Comparison of ENCODE assay signal across 22 mouse cellular contexts in the genomic region with DNA sequence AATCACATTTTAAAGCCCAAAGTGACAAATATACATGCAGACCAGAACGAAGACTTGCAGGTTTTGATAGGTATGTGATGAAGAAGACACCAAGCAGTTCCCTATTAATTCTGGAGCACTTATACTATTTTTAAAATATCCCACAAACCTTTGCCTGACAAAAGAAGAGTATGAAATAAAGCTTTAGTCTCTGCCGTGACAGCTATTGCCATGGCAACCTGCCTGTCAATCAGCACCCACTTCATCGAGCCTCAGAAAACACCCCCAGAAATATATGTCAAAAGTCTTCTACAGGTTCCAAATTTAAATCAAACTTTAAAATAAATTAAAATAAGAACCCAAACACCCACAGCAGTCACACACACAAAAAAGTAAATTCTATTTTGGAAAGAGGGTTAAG.
DNase-seq lines count a peak whose midpoint lies in the region; ATAC-seq and TF ChIP-seq lines count a peak whose summit lies in the region.
"Had no signal": no experiment of that assay in that cellular context is flagged by ENCODE, and none has a peak within 500 bp of the region (broad histone marks: within the 10 kb centered on the region; RNA-seq: fewer than 3 reads in every experiment).

No protein-coding gene starts in this region.

- H3K27ac ChIP-seq in midbrain, embryonic 14.5 days (replicated peaks; ENCODE audit: low read depth, low read length) = no peak overlapping the region
- no peak overlapping the region for H3K27ac ChIP-seq in midbrain, postnatal 0 days (ENCODE audit: low read depth, low read length)
- H3K27ac ChIP-seq: hindbrain, embryonic 10.5 days; intestine, embryonic 15.5 days; liver, embryonic 13.5 days; midbrain, embryonic 12.5 days had no signal

- no peak overlapping the region for H3K4me3 ChIP-seq in midbrain, embryonic 14.5 days (replicated peaks; ENCODE audit: low read depth, low read length)
- H3K4me3 ChIP-seq in midbrain, postnatal 0 days (ENCODE audit: low read depth, low read length) = no peak overlapping the region
- H3K4me3 ChIP-seq: hindbrain, embryonic 10.5 days; intestine, embryonic 15.5 days; liver, embryonic 13.5 days; midbrain, embryonic 12.5 days had no signal

- H3K4me1 ChIP-seq in midbrain, embryonic 14.5 days (ENCODE audit: control insufficient read depth, insufficient read depth, low read length) = peaks cover 5% of the 10 kb centered on the region; the same call in 1 of the 2 replicates
- no peaks in the 10 kb centered on the region for H3K4me1 ChIP-seq in midbrain, postnatal 0 days (ENCODE audit: insufficient read depth, low read length)
- H3K4me1 ChIP-seq: intestine, embryonic 15.5 days; liver, embryonic 13.5 days had no signal

- H3K9me3 ChIP-seq in midbrain, embryonic 14.5 days (ENCODE audit: control insufficient read depth, low read length) = no peaks in the 10 kb centered on the region
- no peaks in the 10 kb centered on the region for H3K9me3 ChIP-seq in midbrain, postnatal 0 days (ENCODE audit: low read length)
- H3K9me3 ChIP-seq: hindbrain, embryonic 10.5 days; intestine, embryonic 15.5 days; liver, embryonic 13.5 days; midbrain, embryonic 12.5 days had no signal

- H3K27me3 ChIP-seq in midbrain, embryonic 14.5 days (ENCODE audit: control insufficient read depth, insufficient read depth, low read length) = no peaks in the 10 kb centered on the region
- H3K27me3 ChIP-seq in midbrain, postnatal 0 days (ENCODE audit: insufficient read depth, low read length) = no peaks in the 10 kb centered on the region
- H3K27me3 ChIP-seq: intestine, embryonic 15.5 days; liver, embryonic 13.5 days; midbrain, embryonic 12.5 days had no signal

- no peak overlapping the region for H3K4me2 ChIP-seq in midbrain, embryonic 14.5 days (ENCODE audit: low read length)
- no peak overlapping the region for H3K4me2 ChIP-seq in midbrain, postnatal 0 days (ENCODE audit: low read depth, low read length, poor library complexity, severe bottlenecking)
- H3K4me2 ChIP-seq: intestine, embryonic 15.5 days; liver, embryonic 13.5 days; midbrain, embryonic 12.5 days had no signal

- peak; percentile 7 to 54 for DNase-seq in layer of hippocampus, adult 18-20 months (ENCODE audit: low spot score in 2 of 2)
- no peak for DNase-seq in layer of hippocampus, postnatal 10 days (ENCODE audit: low spot score in 2 of 2)
- DNase-seq in midbrain, embryonic 14.5 days = peak; percentile 31
- no peak for DNase-seq in midbrain, postnatal 0 days (ENCODE audit: low spot score)
- DNase-seq in layer of hippocampus, adult 9-10 months (ENCODE audit: low spot score) = peak; percentile 10
- DNase-seq in right cerebral cortex, postnatal 36 days (ENCODE audit: low spot score in 2 of 2) = peak; percentile 3 to 21
- no peak for DNase-seq in cerebellum, adult 8-10 months
- DNase-seq in urinary bladder, postnatal 10 days (ENCODE audit: low spot score) = no peak
- DNase-seq: adrenal gland, adult 2 months; cerebellum, adult 2 months; cerebellum, postnatal 36 days; embryo, embryonic 11 days; kidney, adult 9 months; kidney, postnatal 25 days; liver, embryonic 13.5 days; lung, adult 2 months; thymus, postnatal 14 days had no signal

- no peak for TF ChIP-seq CTCF in midbrain, postnatal 0 days (IDR thresholded peaks at IDR 0.05)

- H3K9ac ChIP-seq in midbrain, embryonic 14.5 days (replicated peaks; ENCODE audit: low read length) = no peak overlapping the region
- H3K9ac ChIP-seq in midbrain, postnatal 0 days (replicated peaks; ENCODE audit: low read length, poor library complexity, severe bottlenecking) = no peak overlapping the region
- H3K9ac ChIP-seq: intestine, embryonic 15.5 days; liver, embryonic 13.5 days; midbrain, embryonic 12.5 days had no signal

- WGBS in midbrain, embryonic 14.5 days = 36% methylated on average over 3 of the region's 3 CpGs
- 40% methylated on average over 3 of the region's 3 CpGs for WGBS in midbrain, postnatal 0 days

- H3K36me3 ChIP-seq in midbrain, embryonic 14.5 days (ENCODE audit: control insufficient read depth, insufficient read depth, low read length) = no peaks in the 10 kb centered on the region
- H3K36me3 ChIP-seq in midbrain, postnatal 0 days (ENCODE audit: insufficient read depth, low read length) = no peaks in the 10 kb centered on the region
- H3K36me3 ChIP-seq: hindbrain, embryonic 10.5 days; intestine, embryonic 15.5 days; liver, embryonic 13.5 days; midbrain, embryonic 12.5 days had no signal

- ATAC-seq in midbrain, embryonic 14.5 days (ENCODE audit: low FRiP score, low TSS enrichment) = no peak
- ATAC-seq in midbrain, postnatal 0 days (ENCODE audit: low FRiP score) = no peak
- ATAC-seq: forebrain, embryonic 14.5 days; hindbrain, embryonic 16.5 days; intestine, embryonic 15.5 days had no signal

Comparison
In these comparisons a context has a peak if more than half of its experiments do, and no peak if none do; other contexts are left out.
1. DNase-seq: peak in layer of hippocampus, adult 18-20 months (2 of 2), midbrain, embryonic 14.5 days (single experiment), layer of hippocampus, adult 9-10 months (single experiment) and right cerebral cortex, postnatal 36 days (2 of 2); none in layer of hippocampus, postnatal 10 days (0 of 2), midbrain, postnatal 0 days (single experiment), cerebellum, adult 8-10 months (single experiment) and urinary bladder, postnatal 10 days (single experiment).